Comparison of ENCODE assay signal across 19 mouse cellular contexts in the genomic region with DNA sequence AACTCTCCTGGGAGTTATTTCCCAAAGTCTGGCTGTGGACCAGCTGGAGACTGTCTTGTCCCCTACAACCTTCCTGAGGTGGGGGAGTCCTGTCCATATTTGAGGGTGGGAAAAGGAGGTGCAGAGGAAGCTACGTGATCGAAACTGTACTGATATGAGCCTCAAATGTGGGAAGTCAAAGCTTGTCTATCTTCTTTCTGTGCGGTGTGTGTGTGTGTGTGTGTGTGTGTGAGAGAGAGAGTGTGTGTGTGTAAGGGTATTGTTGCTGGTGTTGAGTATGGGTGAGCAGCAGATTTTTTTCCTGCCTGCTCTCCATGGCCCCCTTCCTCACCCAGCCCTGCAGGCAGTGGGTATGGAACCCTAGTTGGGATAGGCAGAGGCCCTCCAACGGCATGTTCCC. TPM values are rescaled to one million over a fixed set of nuclear protein-coding genes. Genes with fewer than 3 reads are reported as not detected.
DNase-seq lines count a peak whose midpoint lies in the region; ATAC-seq lines count a peak whose summit lies in the region.
"Had no signal": no experiment of that assay in that cellular context is flagged by ENCODE, and none has a peak within 500 bp of the region (broad histone marks: within the 10 kb centered on the region; RNA-seq: fewer than 3 reads in every experiment).

No protein-coding gene starts in this region.

- no peaks in the 10 kb centered on the region for H3K9me3 ChIP-seq in liver, embryonic 11.5 days (ENCODE audit: control insufficient read depth, low read length)
- no peaks in the 10 kb centered on the region for H3K9me3 ChIP-seq in stomach, embryonic 16.5 days (replicated peaks; ENCODE audit: control insufficient read depth, low read length)
- H3K9me3 ChIP-seq: embryonic facial prominence, embryonic 10.5 days; forebrain, embryonic 12.5 days; heart, embryonic 15.5 days; limb, embryonic 12.5 days; neural tube, embryonic 15.5 days had no signal

- ATAC-seq in liver, embryonic 11.5 days (replicated peaks; ENCODE audit: low FRiP score): peak; percentile 20; the same call in 1 of the 2 replicates
- ATAC-seq in granulocyte monocyte progenitor cell, adult 5-6 weeks (replicated peaks; ENCODE audit: poor library complexity, severe bottlenecking): peak; percentile 35
- ATAC-seq in stomach, embryonic 16.5 days (ENCODE audit: insufficient read depth, low FRiP score): no peak

- no peaks in the 10 kb centered on the region for H3K36me3 ChIP-seq in liver, embryonic 11.5 days (ENCODE audit: control insufficient read depth, insufficient read depth, low read length)
- H3K36me3 ChIP-seq in macrophage (ENCODE audit: inconsistent target): peaks cover 20% of the 10 kb centered on the region
- H3K36me3 ChIP-seq in stomach, embryonic 16.5 days (ENCODE audit: control insufficient read depth, insufficient read depth, low read length): no peaks in the 10 kb centered on the region
- H3K36me3 ChIP-seq: embryonic facial prominence, embryonic 10.5 days; forebrain, embryonic 12.5 days; heart, embryonic 15.5 days; limb, embryonic 12.5 days; neural tube, embryonic 15.5 days had no signal

- peak overlapping the region; percentile 38 for H3K4me2 ChIP-seq in liver, embryonic 11.5 days
- no peak overlapping the region for H3K4me2 ChIP-seq in stomach, embryonic 16.5 days (ENCODE audit: low read depth, low read length)
- H3K4me2 ChIP-seq: forebrain, embryonic 12.5 days; heart, embryonic 15.5 days; limb, embryonic 12.5 days; lung, embryonic 14.5 days; neural tube, embryonic 15.5 days had no signal

- 57% methylated on average over 4 of the region's 4 CpGs for WGBS in liver, embryonic 11.5 days
- 28% methylated on average over 2 of the region's 4 CpGs for WGBS in macrophage (ENCODE audit: missing documents)
- whole genome bisulfite sequencing in stomach, embryonic 16.5 days: 82% methylated on average over 4 of the region's 4 CpGs

- DNase-seq in liver, embryonic 11.5 days (ENCODE audit: low spot score): no peak
- DNase-seq in liver: no peak
- no peak for DNase-seq in ovary, postnatal 36 days (ENCODE audit: low spot score)
- no peak for DNase-seq in retina, embryonic 14.5 days (ENCODE audit: low spot score)
- DNase-seq in spleen, adult 18-20 months: no peak
- DNase-seq: kidney, adult 8-10 months; midbrain, embryonic 14.5 days; right cerebral cortex, postnatal 25 days had no signal

- no peak overlapping the region for H3K4me3 ChIP-seq in liver, embryonic 11.5 days (ENCODE audit: low read depth, low read length)
- H3K4me3 ChIP-seq in macrophage (ENCODE audit: inconsistent target): no peak overlapping the region
- H3K4me3 ChIP-seq in stomach, embryonic 16.5 days (replicated peaks; ENCODE audit: low read length): no peak overlapping the region
- H3K4me3 ChIP-seq: embryonic facial prominence, embryonic 10.5 days; forebrain, embryonic 12.5 days; gastrocnemius, adult 2 months; heart, adult 2 months; heart, embryonic 15.5 days; limb, embryonic 12.5 days; neural tube, embryonic 15.5 days had no signal

- no peaks in the 10 kb centered on the region for H3K27me3 ChIP-seq in liver, embryonic 11.5 days (replicated peaks; ENCODE audit: control insufficient read depth, insufficient read depth, low read length)
- no peaks in the 10 kb centered on the region for H3K27me3 ChIP-seq in stomach, embryonic 16.5 days (ENCODE audit: control insufficient read depth, insufficient read depth, low read length)
- H3K27me3 ChIP-seq: forebrain, embryonic 12.5 days; heart, embryonic 15.5 days; limb, embryonic 12.5 days; neural tube, embryonic 15.5 days had no signal

- H3K79me2 ChIP-seq in macrophage (ENCODE audit: inconsistent target): peaks cover 86% of the 10 kb centered on the region

- H3K9ac ChIP-seq in liver, embryonic 11.5 days (ENCODE audit: low read depth, low read length): no peak overlapping the region
- no peak overlapping the region for H3K9ac ChIP-seq in stomach, embryonic 16.5 days (ENCODE audit: low read length)
- H3K9ac ChIP-seq: forebrain, embryonic 12.5 days; heart, embryonic 15.5 days; limb, embryonic 12.5 days; lung, embryonic 14.5 days; neural tube, embryonic 15.5 days had no signal

- H3K27ac ChIP-seq in liver, embryonic 11.5 days (ENCODE audit: low read depth, low read length): 0 out of 2 replicates have a peak overlapping the region, but pooled peaks have one; percentile 10
- peak overlapping the region; percentile 81 for H3K27ac ChIP-seq in macrophage
- H3K27ac ChIP-seq in stomach, embryonic 16.5 days (ENCODE audit: low read length): peak overlapping the region; percentile 53
- H3K27ac ChIP-seq: embryonic facial prominence, embryonic 10.5 days; forebrain, embryonic 12.5 days; gastrocnemius, adult 2 months; heart, adult 2 months; heart, embryonic 15.5 days; limb, embryonic 12.5 days; neural tube, embryonic 15.5 days had no signal

- H3K4me1 ChIP-seq in liver, embryonic 11.5 days (replicated peaks; ENCODE audit: control insufficient read depth, insufficient read depth, low read length): peaks cover 5% of the 10 kb centered on the region; the same call in 1 of the 2 replicates
- H3K4me1 ChIP-seq in stomach, embryonic 16.5 days (ENCODE audit: control insufficient read depth, insufficient read depth, low read length): peaks cover 5% of the 10 kb centered on the region; the same call in 1 of the 2 replicates
- H3K4me1 ChIP-seq: limb, embryonic 12.5 days; neural tube, embryonic 15.5 days had no signal

RNA-seq across cellular contexts. Expression of a gene that starts 28.3 kb away (rescaled TPM):
- polyA plus RNA-seq in liver, embryonic 11.5 days (2014; fragmentation: Nextera tagmentation; extraction: Ambion mirVana): 13.9 and 15.6 TPM in 2 replicates
- total RNA-seq in granulocyte monocyte progenitor cell, adult 5-6 weeks (2014; fragmentation: Nextera tagmentation): 21.1 and 34.2 TPM in 2 replicates
- total RNA-seq in granulocyte monocyte progenitor cell, adult 5-6 weeks (2017): 15.6 and 16.3 TPM in 2 replicates
- 100 to 1,000 TPM in 20 of 26 experiments, 10 to 100 TPM in 6; 40.3 to 320 (median 186) TPM for total RNA-seq in macrophage (2018; cell fraction: chromatin; rRNA removed)
- 100 to 1,000 TPM in 14 of 26 experiments, 10 to 100 TPM in 12; 40.9 to 189 (median 109) TPM for total RNA-seq in macrophage (2018; cell fraction: cytosol; rRNA removed)
- 100 to 1,000 TPM in 20 of 26 experiments, 10 to 100 TPM in 6; 47.0 to 265 (median 151) TPM for total RNA-seq in macrophage (2018; cell fraction: nucleus; rRNA removed)
- polyA plus RNA-seq in macrophage (2018): 89.8 to 107 TPM (median 90.1 TPM) in 3 replicates
- polyA plus RNA-seq in stomach, embryonic 16.5 days (2015; fragmentation: Nextera tagmentation; extraction: Ambion mirVana): 4.4 and 5.7 TPM in 2 replicates

RNA-seq across cellular contexts. Expression of a gene that starts 37.8 kb away (rescaled TPM):
- polyA plus RNA-seq in liver, embryonic 11.5 days (2014; fragmentation: Nextera tagmentation; extraction: Ambion mirVana): 4.8 and 5.7 TPM in 2 replicates
- total RNA-seq in granulocyte monocyte progenitor cell, adult 5-6 weeks (2014; fragmentation: Nextera tagmentation): 73.0 and 78.4 TPM in 2 replicates
- total RNA-seq in granulocyte monocyte progenitor cell, adult 5-6 weeks (2017): 22.0 and 28.4 TPM in 2 replicates
- total RNA-seq in macrophage (2018; cell fraction: chromatin; rRNA removed): 100 to 1,000 TPM in 16 of 26 experiments, 10 to 100 TPM in 10; 19.8 to 277 (median 119) TPM
- total RNA-seq in macrophage (2018; cell fraction: cytosol; rRNA removed): 10 to 100 TPM; 44.6 to 93.4 (median 63.3) TPM
- 100 to 1,000 TPM in 9 of 26 experiments, 10 to 100 TPM in 17; 29.9 to 258 (median 87.1) TPM for total RNA-seq in macrophage (2018; cell fraction: nucleus; rRNA removed)
- 34.5 to 36.9 TPM (median 35.4 TPM) in 3 replicates for polyA plus RNA-seq in macrophage (2018)
- 26.4 and 27.1 TPM in 2 replicates for polyA plus RNA-seq in stomach, embryonic 16.5 days (2015; fragmentation: Nextera tagmentation; extraction: Ambion mirVana)

Comparison
In these comparisons a context has a peak if more than half of its experiments do, and no peak if none do; other contexts are left out.
1. H3K27ac ChIP-seq: peak in every context shown above with its lines; median percentile 81 in macrophage; 53 in stomach, embryonic 16.5 days; 10 in liver, embryonic 11.5 days.